Mouse (Mus musculus): ENCODE results near the gene Paics. TPM values are rescaled to one million over a fixed set of nuclear protein-coding genes. Genes with fewer than 3 reads are reported as not detected.

Gene Paics
- polyA plus RNA-seq, 1 experiment: 23.0 TPM

- TF ChIP-seq CTCF (IDR thresholded peaks at IDR 0.05; ENCODE audit: control insufficient read depth, insufficient read depth, insufficient replicate concordance, low read depth, low read length) (no peak), POLR2A (IDR thresholded peaks at IDR 0.05; ENCODE audit: control insufficient read depth, low read depth, low read length) (no peak)
- Histone ChIP-seq H3K4me3 (ENCODE audit: control insufficient read depth, low read depth, low read length) (no peak overlapping the region), H3K27me3 (ENCODE audit: control insufficient read depth, insufficient read depth, low read length) (no peaks in the 10 kb centered on the region), H3K36me3 (ENCODE audit: control insufficient read depth, insufficient read depth, low read length) (no peaks in the 10 kb centered on the region), H3K4me1 (ENCODE audit: control insufficient read depth, insufficient read depth, low read length) (no peaks in the 10 kb centered on the region), H3K27ac (ENCODE audit: control insufficient read depth, insufficient read depth, low read depth, low read length) (no peak overlapping the region)
These were observed 28.3 kb upstream of the Paics start for GRCm38 (mm10) chr5:76922833-76923232.

- no peak overlapping the region for H3K27ac ChIP-seq (ENCODE audit: control insufficient read depth, insufficient read depth, low read depth, low read length)
- TF ChIP-seq POLR2A (IDR thresholded peaks at IDR 0.05; ENCODE audit: control insufficient read depth, low read depth, low read length) (no peak), CTCF (IDR thresholded peaks at IDR 0.05; ENCODE audit: control insufficient read depth, insufficient read depth, insufficient replicate concordance, low read depth, low read length) (no peak)
- H3K4me1 ChIP-seq (ENCODE audit: control insufficient read depth, insufficient read depth, low read length): no peaks in the 10 kb centered on the region
- no peaks in the 10 kb centered on the region for H3K36me3 ChIP-seq (ENCODE audit: control insufficient read depth, insufficient read depth, low read length)
- H3K4me3 ChIP-seq (ENCODE audit: control insufficient read depth, low read depth, low read length): no peak overlapping the region
- H3K27me3 ChIP-seq (ENCODE audit: control insufficient read depth, insufficient read depth, low read length): no peaks in the 10 kb centered on the region
These were observed 27.7 kb upstream of the Paics start for GRCm38 (mm10) chr5:76923428-76923827.

- Histone ChIP-seq H3K36me3 (ENCODE audit: control insufficient read depth, insufficient read depth, low read length) (no peaks in the 10 kb centered on the region), H3K27ac (ENCODE audit: control insufficient read depth, insufficient read depth, low read depth, low read length) (no peak overlapping the region), H3K4me1 (ENCODE audit: control insufficient read depth, insufficient read depth, low read length) (no peaks in the 10 kb centered on the region), H3K4me3 (ENCODE audit: control insufficient read depth, low read depth, low read length) (no peak overlapping the region), H3K27me3 (ENCODE audit: control insufficient read depth, insufficient read depth, low read length) (no peaks in the 10 kb centered on the region)
- TF ChIP-seq POLR2A (IDR thresholded peaks at IDR 0.05; ENCODE audit: control insufficient read depth, low read depth, low read length) (no peak), CTCF (IDR thresholded peaks at IDR 0.05; ENCODE audit: control insufficient read depth, insufficient read depth, insufficient replicate concordance, low read depth, low read length) (no peak)
These were observed 26.8 kb upstream of the Paics start for GRCm38 (mm10) chr5:76924296-76924695.

GRCm38 (mm10) chr5:76928124-76928832 is 22.8 kb upstream of the Paics start:
- no peaks in the 10 kb centered on the region for H3K4me1 ChIP-seq (ENCODE audit: control insufficient read depth, insufficient read depth, low read length)
- H3K27ac ChIP-seq (ENCODE audit: control insufficient read depth, insufficient read depth, low read depth, low read length): peak overlapping the region; percentile 61
- H3K36me3 ChIP-seq (ENCODE audit: control insufficient read depth, insufficient read depth, low read length): no peaks in the 10 kb centered on the region
- H3K27me3 ChIP-seq (ENCODE audit: control insufficient read depth, insufficient read depth, low read length): no peaks in the 10 kb centered on the region
- TF ChIP-seq POLR2A (IDR thresholded peaks at IDR 0.05; ENCODE audit: control insufficient read depth, low read depth, low read length) (no peak), CTCF (IDR thresholded peaks at IDR 0.05; ENCODE audit: control insufficient read depth, insufficient read depth, insufficient replicate concordance, low read depth, low read length) (no peak)
- H3K4me3 ChIP-seq (ENCODE audit: control insufficient read depth, low read depth, low read length): no peak overlapping the region

- Histone ChIP-seq H3K27ac (ENCODE audit: control insufficient read depth, insufficient read depth, low read depth, low read length) (peak overlapping the region; percentile 36; the same call in 1 of the 2 replicates), H3K36me3 (ENCODE audit: control insufficient read depth, insufficient read depth, low read length) (no peaks in the 10 kb centered on the region), H3K4me1 (ENCODE audit: control insufficient read depth, insufficient read depth, low read length) (no peaks in the 10 kb centered on the region), H3K27me3 (ENCODE audit: control insufficient read depth, insufficient read depth, low read length) (no peaks in the 10 kb centered on the region), H3K4me3 (ENCODE audit: control insufficient read depth, low read depth, low read length) (no peak overlapping the region)
- TF ChIP-seq POLR2A (IDR thresholded peaks at IDR 0.05; ENCODE audit: control insufficient read depth, low read depth, low read length): no peak
These were observed 21.8 kb upstream of the Paics start for GRCm38 (mm10) chr5:76929180-76929877.

DNA sequence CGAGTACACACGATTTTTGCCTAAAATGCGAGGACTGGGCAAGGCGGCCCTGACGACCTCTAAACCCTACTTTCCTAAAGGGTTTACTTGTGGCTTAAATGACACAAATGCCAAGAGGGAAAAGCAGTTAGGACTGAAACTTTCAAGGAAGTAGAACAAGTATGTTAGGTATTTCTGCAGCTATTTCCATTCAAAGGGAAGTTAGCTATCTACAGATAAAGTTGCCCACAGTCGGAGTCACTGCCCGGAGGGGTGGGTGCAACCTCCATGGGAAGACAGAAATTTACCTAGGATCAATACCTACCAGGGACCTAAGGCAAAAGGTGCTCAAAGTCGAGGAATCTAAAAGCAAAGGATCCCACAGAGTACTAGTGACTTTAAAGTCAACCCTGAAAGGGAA is 11.4 kb upstream of the Paics start:
- TF ChIP-seq CTCF (IDR thresholded peaks at IDR 0.05; ENCODE audit: control insufficient read depth, insufficient read depth, insufficient replicate concordance, low read depth, low read length) (no peak), POLR2A (IDR thresholded peaks at IDR 0.05; ENCODE audit: control insufficient read depth, low read depth, low read length) (no peak)
- Histone ChIP-seq H3K4me1 (ENCODE audit: control insufficient read depth, insufficient read depth, low read length) (no peaks in the 10 kb centered on the region), H3K4me3 (ENCODE audit: control insufficient read depth, low read depth, low read length) (no peak overlapping the region), H3K36me3 (ENCODE audit: control insufficient read depth, insufficient read depth, low read length) (no peaks in the 10 kb centered on the region), H3K27ac (ENCODE audit: control insufficient read depth, insufficient read depth, low read depth, low read length) (no peak overlapping the region), H3K27me3 (ENCODE audit: control insufficient read depth, insufficient read depth, low read length) (no peaks in the 10 kb centered on the region)

GRCm38 (mm10) chr5:76941975-76942374 is 9.1 kb upstream of the Paics start:
- H3K27ac ChIP-seq (ENCODE audit: control insufficient read depth, insufficient read depth, low read depth, low read length): no peak overlapping the region
- no peaks in the 10 kb centered on the region for H3K4me1 ChIP-seq (ENCODE audit: control insufficient read depth, insufficient read depth, low read length)
- H3K27me3 ChIP-seq (ENCODE audit: control insufficient read depth, insufficient read depth, low read length): no peaks in the 10 kb centered on the region
- TF ChIP-seq POLR2A (IDR thresholded peaks at IDR 0.05; ENCODE audit: control insufficient read depth, low read depth, low read length) (no peak), CTCF (IDR thresholded peaks at IDR 0.05; ENCODE audit: control insufficient read depth, insufficient read depth, insufficient replicate concordance, low read depth, low read length) (no peak)
- no peaks in the 10 kb centered on the region for H3K36me3 ChIP-seq (ENCODE audit: control insufficient read depth, insufficient read depth, low read length)
- H3K4me3 ChIP-seq (ENCODE audit: control insufficient read depth, low read depth, low read length): no peak overlapping the region
